Mouse (Mus musculus): ENCODE measurements around the gene Ppp1r13l.

Gene Ppp1r13l

GRCm38 (mm10) chr7:19369823-19370425 lies 10.4 kb downstream of the Ppp1r13l start:
- peak; percentile 93 for DNase-seq

DNA sequence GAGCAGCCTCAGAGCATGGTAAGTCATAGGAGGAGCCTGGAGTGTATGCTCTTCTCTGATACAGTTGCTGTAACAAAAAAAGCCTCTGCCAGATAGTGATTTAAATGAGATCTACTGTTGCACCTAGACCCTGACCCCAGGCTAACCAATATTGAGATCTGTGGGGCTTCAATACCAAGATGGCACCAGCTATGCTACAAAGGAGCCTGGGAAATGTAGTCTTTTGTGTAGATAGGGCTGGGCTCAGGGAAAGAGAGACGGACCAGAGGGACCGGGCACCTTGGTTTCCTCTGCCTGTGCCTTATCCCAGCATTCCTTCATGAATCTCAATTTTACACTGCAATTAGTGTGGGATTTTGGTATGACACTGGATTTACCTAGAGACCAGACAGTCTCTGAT lies 13.8 kb downstream of the Ppp1r13l start:
- no peak for DNase-seq

GRCm38 (mm10) chr7:19375368-19375767 lies 15.8 kb downstream of the Ppp1r13l start:
- DNase-seq, result peak; percentile 90

DNA sequence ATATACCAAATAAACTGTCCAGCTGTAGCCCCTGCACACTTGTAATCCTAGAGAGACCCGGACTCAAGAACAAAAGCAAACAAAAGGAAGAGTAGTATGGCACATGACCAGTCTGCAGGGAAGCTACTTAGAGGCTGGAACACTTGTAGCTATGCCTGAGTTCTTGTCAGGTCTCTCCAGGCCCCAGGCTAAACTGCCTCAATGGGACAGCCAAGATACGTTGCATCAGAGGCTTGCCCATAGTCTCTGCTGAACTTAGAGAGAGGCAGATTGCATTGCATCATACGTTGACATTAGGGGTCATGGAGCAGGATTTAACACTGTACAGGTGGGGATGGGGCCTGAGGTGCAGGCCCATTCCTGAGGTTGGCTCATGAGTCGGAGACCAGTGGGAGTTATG lies 16.5 kb downstream of the Ppp1r13l start:
- DNase-seq, result no peak

GRCm38 (mm10) chr7:19378049-19378448 lies 18.5 kb downstream of the Ppp1r13l start:
- DNase-seq, result no peak

DNA sequence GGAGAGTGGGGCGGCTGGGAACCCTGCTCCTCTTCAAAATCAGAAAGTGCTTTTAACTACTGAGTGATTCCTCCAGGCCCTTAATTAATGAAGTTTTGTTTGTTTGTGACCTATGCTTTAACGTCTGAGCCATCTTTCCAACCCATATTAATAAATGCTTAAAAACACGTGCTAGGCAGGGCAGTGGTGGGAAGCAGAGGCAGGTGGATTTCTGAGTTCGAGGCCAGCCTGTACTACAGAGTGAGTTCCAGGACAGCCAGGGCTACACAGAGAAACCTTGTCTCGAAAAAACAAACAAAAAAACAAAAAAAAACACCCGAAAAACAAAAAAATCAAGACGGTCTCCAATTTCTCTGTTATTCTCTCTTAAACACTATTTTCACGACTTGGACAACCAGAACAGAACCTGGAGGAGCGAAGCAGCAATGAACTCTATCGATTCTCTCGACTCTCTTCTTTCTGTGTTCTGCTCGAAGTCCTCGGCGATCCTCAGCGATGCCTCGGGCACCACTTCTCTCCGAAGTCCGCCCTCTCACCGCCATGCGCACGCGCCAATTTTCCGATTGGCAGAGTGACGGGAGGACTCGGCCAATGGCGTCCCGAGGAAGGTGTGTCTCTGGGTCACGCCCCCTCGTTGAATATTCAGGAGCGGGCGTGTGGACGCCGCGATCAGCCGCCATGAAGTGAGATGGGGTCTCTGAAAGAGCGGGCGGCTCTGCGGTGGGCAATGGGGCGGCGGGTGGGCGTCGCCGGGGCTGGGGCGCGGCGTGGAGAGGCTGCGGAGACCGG lies 22.0 kb downstream of the Ppp1r13l start, which contains the start of gene Ercc2:
TSS of gene Ercc2 (plus strand) at position 634 of the 789 bp plus-strand sequence.
- DNase-seq, result peak; percentile 100

DNA sequence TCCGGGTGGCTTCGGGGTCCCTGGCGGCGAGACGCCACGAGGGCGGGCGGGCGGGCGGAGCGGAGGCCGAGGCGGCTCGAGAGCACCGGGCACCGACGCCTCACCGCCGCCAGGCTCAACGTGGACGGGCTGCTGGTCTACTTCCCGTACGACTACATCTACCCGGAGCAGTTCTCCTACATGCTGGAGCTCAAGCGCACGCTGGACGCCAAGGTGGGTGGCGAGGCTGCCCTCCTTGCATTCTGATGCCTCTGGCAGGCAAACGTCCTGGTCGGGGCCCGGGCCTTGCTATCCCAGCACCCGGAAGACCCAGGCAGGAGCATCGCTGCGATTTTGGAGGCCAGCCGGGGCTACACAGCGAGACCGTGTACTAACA lies 22.6 kb downstream of the Ppp1r13l start:
- DNase-seq, result no peak

DNA sequence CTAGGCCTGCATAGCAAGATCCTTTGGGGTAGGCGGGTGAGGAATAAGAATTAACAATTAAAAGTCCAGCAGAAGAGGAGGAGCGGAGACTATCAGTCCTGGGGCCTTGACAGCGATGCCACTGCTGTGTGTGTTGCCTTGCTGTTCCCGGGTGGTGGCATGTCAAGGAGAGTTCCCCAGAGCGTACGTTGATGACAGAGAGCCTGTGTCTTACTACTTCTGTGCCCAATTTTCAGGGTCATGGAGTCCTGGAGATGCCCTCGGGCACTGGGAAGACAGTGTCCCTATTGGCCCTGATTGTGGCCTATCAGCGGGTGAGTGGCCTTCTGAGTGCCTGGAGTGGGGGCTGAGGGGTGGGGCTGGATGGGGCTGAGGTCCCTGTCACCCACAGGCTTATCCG lies 24.2 kb downstream of the Ppp1r13l start:
- no peak for DNase-seq

DNA sequence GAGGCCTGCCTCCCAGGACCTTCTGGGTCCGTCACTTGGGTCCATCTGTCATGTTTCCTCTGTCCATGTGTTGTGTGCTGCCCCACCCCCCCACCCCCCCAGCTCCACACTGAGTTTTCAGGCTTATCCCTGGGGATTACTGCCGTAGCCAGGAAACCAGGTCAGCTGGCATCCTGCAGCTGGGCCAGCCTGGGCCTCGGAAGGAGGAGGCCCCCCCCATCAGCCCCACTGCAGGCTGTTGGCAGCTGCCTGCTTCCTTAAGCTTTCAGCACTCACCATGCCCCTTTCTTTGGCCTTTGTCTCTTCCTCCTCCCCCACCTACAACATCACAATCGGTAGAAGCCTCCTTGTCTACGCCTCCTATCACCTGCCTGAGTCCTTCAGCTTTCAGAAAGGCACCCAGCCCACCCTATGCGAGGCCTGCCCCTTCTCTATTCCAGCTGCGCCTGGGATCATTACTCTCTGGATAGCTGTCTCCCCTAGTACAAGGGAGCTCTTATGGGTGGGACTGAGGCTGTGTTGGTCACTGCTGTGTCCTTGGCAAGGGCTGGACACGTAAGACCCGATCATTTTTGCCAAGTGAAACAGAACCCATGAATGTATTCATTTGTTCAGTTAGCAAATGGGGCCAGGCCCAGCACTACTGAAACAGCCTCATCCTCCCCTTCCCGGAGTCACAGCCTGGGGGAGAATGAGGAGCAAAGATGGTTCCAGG lies 29.3 kb downstream of the Ppp1r13l start:
- peak; percentile 86 for DNase-seq

GRCm38 (mm10) chr7:19394484-19394883 lies 34.9 kb downstream of the Ppp1r13l start:
- DNase-seq, result no peak

DNA sequence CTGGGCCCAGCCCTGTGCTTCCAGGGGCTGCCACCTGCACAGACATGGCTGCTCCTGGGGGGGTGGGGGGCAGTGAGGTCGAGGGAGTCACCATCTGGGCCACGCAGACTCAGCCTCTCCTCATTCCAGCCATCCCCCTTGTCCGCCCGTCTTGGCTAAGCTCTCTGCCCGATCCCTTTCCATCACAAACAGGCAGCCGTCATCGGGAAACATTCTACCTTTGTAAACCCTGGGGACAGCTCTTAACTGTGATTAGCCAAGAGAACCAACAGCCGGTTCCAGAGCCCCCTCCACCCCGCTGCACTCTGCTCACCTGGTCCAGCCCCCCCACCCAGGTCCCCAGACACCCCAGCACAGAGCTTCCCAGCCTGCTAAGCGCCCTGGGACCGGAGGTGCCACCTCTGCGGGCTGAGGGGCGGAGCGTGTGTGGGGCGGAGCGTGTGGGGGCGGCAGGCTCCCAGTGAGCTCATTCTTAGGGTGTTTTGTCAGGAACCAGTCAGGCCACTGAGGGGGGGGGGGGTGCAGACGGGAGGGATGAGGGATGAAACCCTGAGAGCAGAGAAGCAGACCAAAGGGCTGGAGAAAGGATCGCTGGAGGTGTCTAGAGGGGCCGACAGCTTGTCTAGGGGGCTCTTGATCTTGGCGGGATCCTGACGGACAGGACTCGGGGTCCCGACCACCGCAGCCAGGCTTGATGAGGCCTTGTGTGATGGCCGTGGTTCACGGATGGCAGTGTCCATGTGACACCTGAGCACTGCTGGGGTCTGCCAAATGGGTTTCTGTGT lies 40.1 kb downstream of the Ppp1r13l start:
- DNase-seq, result peak; percentile 89

- DNase-seq, result no peak
Measured at GRCm38 (mm10) chr7:19400946-19401345, 41.4 kb downstream of the Ppp1r13l start.

GRCm38 (mm10) chr7:19402535-19403112 lies 43.1 kb downstream of the Ppp1r13l start:
- DNase-seq, result peak; percentile 87

GRCm38 (mm10) chr7:19403731-19404296 lies 44.3 kb downstream of the Ppp1r13l start, which contains the start of gene Klc3:
Klc3 (minus strand) TSS chr7:19404104.
- peak; percentile 94 for DNase-seq

GRCm38 (mm10) chr7:19404476-19404875 lies 44.9 kb downstream of the Ppp1r13l start, which contains the start of gene Ckm:
Ckm (plus strand) TSS chr7:19404776.
- DNase-seq, result no peak

DNA sequence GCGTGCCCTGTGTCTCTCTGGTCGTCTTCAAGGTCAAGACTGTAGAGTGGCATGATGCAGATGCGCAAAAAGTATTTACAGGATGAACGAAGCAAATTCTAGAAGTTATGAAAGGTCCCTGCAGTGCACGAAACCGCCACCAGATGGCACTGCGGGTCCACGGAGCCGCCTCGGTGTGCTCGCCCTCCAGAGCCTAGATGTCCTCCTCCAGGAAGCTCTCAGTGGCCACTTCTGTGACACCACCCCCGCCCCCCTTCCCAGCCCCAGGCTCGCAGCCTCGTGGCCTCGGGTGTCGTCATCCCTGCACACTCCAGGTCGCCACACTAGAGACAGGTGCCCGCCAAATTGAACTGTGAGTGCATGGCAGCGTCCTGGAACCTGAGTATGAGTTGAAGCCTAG lies 45.9 kb downstream of the Ppp1r13l start:
- DNase-seq, result peak; percentile 95

DNA sequence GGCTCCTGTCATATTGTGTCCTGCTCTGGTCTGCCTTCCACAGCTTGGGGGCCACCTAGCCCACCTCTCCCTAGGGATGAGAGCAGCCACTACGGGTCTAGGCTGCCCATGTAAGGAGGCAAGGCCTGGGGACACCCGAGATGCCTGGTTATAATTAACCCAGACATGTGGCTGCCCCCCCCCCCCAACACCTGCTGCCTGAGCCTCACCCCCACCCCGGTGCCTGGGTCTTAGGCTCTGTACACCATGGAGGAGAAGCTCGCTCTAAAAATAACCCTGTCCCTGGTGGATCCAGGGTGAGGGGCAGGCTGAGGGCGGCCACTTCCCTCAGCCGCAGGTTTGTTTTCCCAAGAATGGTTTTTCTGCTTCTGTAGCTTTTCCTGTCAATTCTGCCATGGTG lies 50.2 kb downstream of the Ppp1r13l start:
- peak; percentile 93 for DNase-seq

DNA sequence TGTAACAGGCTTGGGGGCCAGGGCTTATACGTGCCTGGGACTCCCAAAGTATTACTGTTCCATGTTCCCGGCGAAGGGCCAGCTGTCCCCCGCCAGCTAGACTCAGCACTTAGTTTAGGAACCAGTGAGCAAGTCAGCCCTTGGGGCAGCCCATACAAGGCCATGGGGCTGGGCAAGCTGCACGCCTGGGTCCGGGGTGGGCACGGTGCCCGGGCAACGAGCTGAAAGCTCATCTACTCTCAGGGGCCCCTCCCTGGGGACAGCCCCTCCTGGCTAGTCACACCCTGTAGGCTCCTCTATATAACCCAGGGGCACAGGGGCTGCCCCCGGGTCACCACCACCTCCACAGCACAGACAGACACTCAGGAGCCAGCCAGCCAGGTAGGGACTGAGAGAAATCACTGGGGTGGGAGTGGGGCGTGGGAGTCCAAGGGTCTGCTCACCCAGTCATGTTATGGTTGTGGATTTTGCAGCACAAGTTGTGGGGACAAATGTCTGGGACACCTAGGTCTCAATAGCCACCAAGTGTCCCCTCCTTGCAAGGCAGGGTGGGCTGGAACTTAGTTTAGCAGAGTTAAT lies 51.3 kb downstream of the Ppp1r13l start:
- peak; percentile 99 for DNase-seq

- no peak for DNase-seq
Measured at GRCm38 (mm10) chr7:19411783-19412182, 52.2 kb downstream of the Ppp1r13l start.

- DNase-seq, result no peak
Measured at GRCm38 (mm10) chr7:19413525-19413924, 54.0 kb downstream of the Ppp1r13l start.

DNA sequence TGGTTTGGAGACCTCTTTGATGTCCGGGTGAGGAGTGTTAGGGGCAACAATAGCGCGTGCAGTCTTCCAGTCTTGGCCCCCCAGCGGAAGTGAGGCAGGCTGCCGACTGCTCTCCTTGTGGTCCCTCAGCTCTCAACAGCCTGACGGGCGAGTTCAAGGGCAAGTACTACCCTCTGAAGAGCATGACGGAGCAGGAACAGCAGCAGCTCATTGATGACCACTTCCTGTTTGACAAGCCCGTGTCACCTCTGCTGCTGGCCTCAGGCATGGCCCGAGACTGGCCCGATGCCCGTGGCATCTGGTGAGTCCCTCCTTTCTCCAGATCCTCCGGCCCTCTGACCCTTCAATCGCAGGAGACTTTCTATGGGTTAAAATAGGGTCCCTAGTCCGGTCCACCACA lies 57.0 kb downstream of the Ppp1r13l start:
- DNase-seq, result no peak

DNA sequence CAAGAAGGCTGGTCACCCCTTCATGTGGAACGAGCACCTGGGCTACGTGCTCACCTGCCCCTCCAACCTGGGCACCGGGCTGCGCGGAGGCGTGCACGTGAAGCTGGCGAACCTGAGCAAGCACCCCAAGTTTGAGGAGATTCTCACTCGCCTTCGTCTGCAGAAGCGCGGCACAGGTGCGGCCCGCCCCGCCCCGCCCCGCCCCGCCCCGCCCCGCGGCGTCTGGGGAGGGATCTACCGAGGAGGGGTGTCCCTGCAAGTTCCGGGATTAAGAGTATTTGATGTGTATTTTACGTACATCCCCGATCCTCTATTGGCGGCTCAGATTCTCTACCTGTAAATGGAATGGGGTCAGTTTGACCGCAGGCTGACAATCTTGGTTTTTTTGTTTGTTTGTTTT lies 60.6 kb downstream of the Ppp1r13l start:
- DNase-seq, result no peak
